In the genomic region with DNA sequence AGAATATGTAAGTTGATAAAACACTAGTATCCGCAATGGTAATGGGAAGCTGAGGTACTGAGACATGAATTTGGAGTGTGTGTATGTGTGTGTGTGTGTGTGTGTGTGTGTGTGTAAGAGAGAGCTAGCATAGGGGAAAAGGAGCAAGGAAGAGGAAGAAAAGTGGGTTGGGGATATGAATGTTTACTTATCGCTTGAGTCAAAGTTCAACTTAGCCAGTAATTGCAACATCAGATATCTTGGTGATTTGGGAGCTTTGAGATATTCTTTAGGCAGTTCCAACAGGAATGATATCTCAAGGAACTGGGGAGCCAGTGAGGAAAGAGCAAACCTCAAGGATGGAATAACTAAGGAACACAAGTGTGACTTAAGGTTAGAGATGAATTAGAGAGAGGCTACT, we compare ENCODE assay signal across 16 mouse cellular contexts.
"Had no signal": no experiment of that assay in that cellular context is flagged by ENCODE, and none has a peak within 500 bp of the region (broad histone marks: within the 10 kb centered on the region; RNA-seq: fewer than 3 reads in every experiment).

No protein-coding gene starts in this region.

- H3K4me1 ChIP-seq: neural tube, embryonic 13.5 days; neural tube, embryonic 15.5 days; stomach, embryonic 15.5 days had no signal

- H3K9me3 ChIP-seq: neural tube, embryonic 13.5 days; neural tube, embryonic 15.5 days; stomach, embryonic 15.5 days had no signal

- H3K36me3 ChIP-seq: neural tube, embryonic 13.5 days; neural tube, embryonic 15.5 days; stomach, embryonic 15.5 days had no signal

- H3K27me3 ChIP-seq: neural tube, embryonic 13.5 days; neural tube, embryonic 15.5 days; stomach, embryonic 15.5 days had no signal

- H3K9ac ChIP-seq: neural tube, embryonic 13.5 days; neural tube, embryonic 15.5 days; stomach, embryonic 15.5 days had no signal

- H3K4me3 ChIP-seq: neural tube, embryonic 13.5 days; neural tube, embryonic 15.5 days; stomach, embryonic 15.5 days had no signal

- DNase-seq: retina, postnatal 1 day; right cerebral cortex, adult 18-20 months; right cerebral cortex, postnatal 14 days; right cerebral cortex, postnatal 25 days; right cerebral cortex, postnatal 4 days; spleen, adult 18-20 months; thymus, adult 18-20 months; thymus, adult 2 months; thymus, postnatal 14 days; thymus, postnatal 25 days; thymus, postnatal 36 days; thymus, postnatal 4 days had no signal

- H3K27ac ChIP-seq: neural tube, embryonic 13.5 days; neural tube, embryonic 15.5 days; stomach, embryonic 15.5 days; stomach, postnatal 0 days had no signal

- H3K4me2 ChIP-seq: neural tube, embryonic 13.5 days; neural tube, embryonic 15.5 days; stomach, embryonic 15.5 days had no signal
